Mouse (Mus musculus): Measurements from ENCODE around the gene Cdc34b. TPM values are rescaled to one million over a fixed set of nuclear protein-coding genes. Genes with fewer than 3 reads are reported as not detected.

Gene Cdc34b
- total and polyA plus RNA-seq, 3 experiments: 0.19 to 0.29 TPM; not detected in 1

- no peak for TF ChIP-seq POLR2AphosphoS2 (IDR thresholded peaks at IDR 0.05; ENCODE audit: low read length)
- TF ChIP-seq MAZ (IDR thresholded peaks at IDR 0.05; ENCODE audit: low read depth, low read length): no peak
- TF ChIP-seq GABPA (IDR thresholded peaks at IDR 0.05; ENCODE audit: low read depth, low read length): no peak
- no peak for TF ChIP-seq POLR2A (IDR thresholded peaks at IDR 0.05; ENCODE audit: control insufficient read depth in 1 of 2, insufficient read depth in 1 of 2, low read depth in 1 of 2, low read length in 2 of 2, poor library complexity in 1 of 2)
- TF ChIP-seq MYB (IDR thresholded peaks at IDR 0.05; ENCODE audit: low read depth, low read length): no peak
- TF ChIP-seq MEF2A (IDR thresholded peaks at IDR 0.05; ENCODE audit: extremely low read depth, insufficient replicate concordance, low read depth, low read length, poor library complexity, severe bottlenecking): no peak
- TF ChIP-seq ELF1 (IDR thresholded peaks at IDR 0.05; ENCODE audit: low read depth, low read length): no peak
- no peak for TF ChIP-seq GATA1 (IDR thresholded peaks at IDR 0.05; ENCODE audit: low read depth, low read length)
- TF ChIP-seq KAT2A (conservative IDR thresholded peaks at IDR 0.05; ENCODE audit: low read depth, low read length): no peak
- no peak for TF ChIP-seq TBP (IDR thresholded peaks at IDR 0.05; ENCODE audit: low read depth, low read length)
- Histone ChIP-seq H3K9me3 (replicated peaks; ENCODE audit: insufficient read depth, low read length) (no peaks in the 10 kb centered on the region), H3K9ac (ENCODE audit: control insufficient read depth, low read depth, low read length, poor library complexity, severe bottlenecking) (no peak overlapping the region), H3K4me3 (ENCODE audit: control insufficient read depth in 1 of 2, insufficient read depth in 1 of 2, low read depth in 2 of 2, low read length in 2 of 2) (no peak overlapping the region), H3K36me3 (ENCODE audit: control insufficient read depth in 1 of 2, insufficient read depth in 2 of 2, low read length in 2 of 2) (no peaks in the 10 kb centered on the region), H3K27ac (ENCODE audit: control insufficient read depth, low read depth, low read length) (no peak overlapping the region), H3K79me2 (ENCODE audit: control insufficient read depth, insufficient read depth, low read length, poor library complexity) (no peaks in the 10 kb centered on the region), H3K4me1 (ENCODE audit: control insufficient read depth in 1 of 2, insufficient read depth in 2 of 2, low read length in 2 of 2) (no peaks in the 10 kb centered on the region), H3K27me3 (ENCODE audit: control insufficient read depth in 1 of 2, insufficient read depth in 2 of 2, low read length in 2 of 2) (peaks cover 17 to 25% of the 10 kb centered on the region in 2 experiments)
- no peak for DNase-seq (ENCODE audit: low read depth, low spot score)
These were observed 26.0 kb upstream of the Cdc34b start for GRCm38 (mm10) chr11:94715622-94716021.

- TF ChIP-seq JUND (IDR thresholded peaks at IDR 0.05; ENCODE audit: low read depth, low read length): no peak
- TF ChIP-seq BHLHE40 (IDR thresholded peaks at IDR 0.05; ENCODE audit: borderline replicate concordance, low read depth, low read length): no peak
- no peak for TF ChIP-seq SMC3 (IDR thresholded peaks at IDR 0.05; ENCODE audit: low read depth, low read length)
- TF ChIP-seq CTCF (IDR thresholded peaks at IDR 0.05 in 2 of 3, conservative IDR thresholded peaks at IDR 0.05 in 1 of 3; ENCODE audit: control insufficient read depth in 1 of 3, insufficient read depth in 1 of 3, low read depth in 2 of 3, low read length in 3 of 3, poor library complexity in 1 of 3, severe bottlenecking in 1 of 3): no peak
- no peak for TF ChIP-seq MYB (IDR thresholded peaks at IDR 0.05; ENCODE audit: low read depth, low read length)
- TF ChIP-seq ZKSCAN1 (IDR thresholded peaks at IDR 0.05; ENCODE audit: low read depth, low read length): no peak
- TF ChIP-seq USF2 (IDR thresholded peaks at IDR 0.05; ENCODE audit: borderline replicate concordance in 1 of 2, insufficient read depth in 1 of 2, low read depth in 1 of 2, low read length in 2 of 2): no peak
- no peak for TF ChIP-seq TAL1 (IDR thresholded peaks at IDR 0.05; ENCODE audit: low read length)
- no peak for TF ChIP-seq NELFE (IDR thresholded peaks at IDR 0.05; ENCODE audit: low read depth, low read length)
- TF ChIP-seq RCOR1 (IDR thresholded peaks at IDR 0.05; ENCODE audit: low read depth, low read length): no peak
- no peak for TF ChIP-seq ZMIZ1 (IDR thresholded peaks at IDR 0.05; ENCODE audit: low read depth, low read length)
- TF ChIP-seq ETS1 (IDR thresholded peaks at IDR 0.05; ENCODE audit: low read depth, low read length): no peak
- TF ChIP-seq TCF12 (IDR thresholded peaks at IDR 0.05; ENCODE audit: low read depth, low read length): no peak
- TF ChIP-seq ZC3H11A (IDR thresholded peaks at IDR 0.05; ENCODE audit: low read depth, low read length): no peak
- no peaks in the 10 kb centered on the region for H3K79me2 ChIP-seq (ENCODE audit: control insufficient read depth, insufficient read depth, low read length, poor library complexity)
- DNase-seq (ENCODE audit: low read depth, low spot score): no peak
- no peak overlapping the region for H3K27ac ChIP-seq (ENCODE audit: control insufficient read depth, low read depth, low read length)
- no peaks in the 10 kb centered on the region for H3K4me1 ChIP-seq (ENCODE audit: control insufficient read depth in 1 of 2, insufficient read depth in 2 of 2, low read length in 2 of 2)
- H3K9ac ChIP-seq (ENCODE audit: control insufficient read depth, low read depth, low read length, poor library complexity, severe bottlenecking): no peak overlapping the region
- H3K36me3 ChIP-seq (ENCODE audit: control insufficient read depth in 1 of 2, insufficient read depth in 2 of 2, low read length in 2 of 2): no peaks in the 10 kb centered on the region
- H3K4me3 ChIP-seq (ENCODE audit: control insufficient read depth in 1 of 2, insufficient read depth in 1 of 2, low read depth in 2 of 2, low read length in 2 of 2): no peak overlapping the region
- no peaks in the 10 kb centered on the region for H3K9me3 ChIP-seq (replicated peaks; ENCODE audit: insufficient read depth, low read length)
- H3K27me3 ChIP-seq (ENCODE audit: control insufficient read depth in 1 of 2, insufficient read depth in 2 of 2, low read length in 2 of 2): peaks cover 19 to 23% of the 10 kb centered on the region in 2 experiments
These were observed 24.8 kb upstream of the Cdc34b start for GRCm38 (mm10) chr11:94716754-94717153.

All from MEL (cell line).